Mouse (Mus musculus) lung, adult 2 months (tissue): ENCODE results near the gene Sp3.
"Not testable (repeated sequence)": the region's sequence is repeated elsewhere in the genome, so short reads cannot be mapped to it uniquely, and the experiment has no call there.

ENCODE experiments used
- CTCF ChIP-seq: fragments of 200-500 bp; IDR thresholded peaks from 2 replicates; pipeline ENCODE4 v1.5.1; 2011; ENCODE audit warnings: mild to moderate bottlenecking, low read length, control low read depth; ENCODE audit not compliant: insufficient read depth
- POLR2A ChIP-seq: fragments of 200-500 bp; IDR thresholded peaks from 2 replicates; pipeline ENCODE4 v1.6.1; 2011; ENCODE audit warnings: low read depth, mild to moderate bottlenecking, control low read depth, low read length, borderline replicate concordance; ENCODE audit errors: extremely low read depth

- TF ChIP-seq CTCF, POLR2A: not testable (repeated sequence)
Measured at GRCm38 (mm10) chr2:73014063-73014462, 33.8 kb upstream of the Sp3 start.
